Mouse (Mus musculus) embryo, embryonic 11.5 days (tissue): ENCODE measurements around the gene Mroh9.

ENCODE experiments used
- DNase-seq: peaks from one replicate; pipeline ENCODE4 v3.0.0-alpha.2; 2012; ENCODE audit warnings: low read depth, low spot score

Gene Mroh9

GRCm38 (mm10) chr1:163085570-163085969 lies at the start of gene Mroh9:
Gene Mroh9, minus strand, starts transcription at chr1:163085670.
- DNase-seq = no peak

GRCm38 (mm10) chr1:163129976-163130375 lies 44.5 kb upstream of the Mroh9 start:
- no peak for DNase-seq

GRCm38 (mm10) chr1:163129129-163129900 lies 43.8 kb upstream of the Mroh9 start:
- DNase-seq = no peak

- no peak for DNase-seq
These were observed 40.9 kb upstream of the Mroh9 start for GRCm38 (mm10) chr1:163126175-163126881.

GRCm38 (mm10) chr1:163122414-163122813 lies 36.9 kb upstream of the Mroh9 start:
- no peak for DNase-seq

- no peak for DNase-seq
These were observed 28.1 kb upstream of the Mroh9 start for GRCm38 (mm10) chr1:163113461-163114174.

- no peak for DNase-seq
These were observed 27.2 kb upstream of the Mroh9 start for GRCm38 (mm10) chr1:163112482-163113164.

- no peak for DNase-seq
These were observed 19.5 kb upstream of the Mroh9 start for GRCm38 (mm10) chr1:163104960-163105359.

- DNase-seq = peak; percentile 22
These were observed 6.1 kb upstream of the Mroh9 start for GRCm38 (mm10) chr1:163091438-163092155.

GRCm38 (mm10) chr1:163070502-163070901 lies 15.0 kb downstream of the Mroh9 start:
- peak; percentile 31 for DNase-seq

GRCm38 (mm10) chr1:163060381-163060780 lies 25.1 kb downstream of the Mroh9 start:
- DNase-seq = no peak

GRCm38 (mm10) chr1:163057363-163057762 lies 28.1 kb downstream of the Mroh9 start:
- DNase-seq = peak; percentile 7

- no peak for DNase-seq
These were observed 29.8 kb downstream of the Mroh9 start for GRCm38 (mm10) chr1:163055629-163056028.

- DNase-seq = no peak
These were observed 62.4 kb downstream of the Mroh9 start for GRCm38 (mm10) chr1:163023075-163023474.

GRCm38 (mm10) chr1:163009220-163009619 lies 76.2 kb downstream of the Mroh9 start:
- DNase-seq = no peak

- DNase-seq = no peak
These were observed 82.0 kb downstream of the Mroh9 start for GRCm38 (mm10) chr1:163003496-163003895.

- DNase-seq = no peak
These were observed 84.1 kb downstream of the Mroh9 start for GRCm38 (mm10) chr1:163001271-163001829.

- no peak for DNase-seq
These were observed 97.9 kb downstream of the Mroh9 start for GRCm38 (mm10) chr1:162987546-162987945.

- DNase-seq = no peak
These were observed 98.7 kb downstream of the Mroh9 start for GRCm38 (mm10) chr1:162986777-162987176.

GRCm38 (mm10) chr1:162986121-162986748 lies 99.2 kb downstream of the Mroh9 start:
- DNase-seq = no peak
